In the genomic region with DNA sequence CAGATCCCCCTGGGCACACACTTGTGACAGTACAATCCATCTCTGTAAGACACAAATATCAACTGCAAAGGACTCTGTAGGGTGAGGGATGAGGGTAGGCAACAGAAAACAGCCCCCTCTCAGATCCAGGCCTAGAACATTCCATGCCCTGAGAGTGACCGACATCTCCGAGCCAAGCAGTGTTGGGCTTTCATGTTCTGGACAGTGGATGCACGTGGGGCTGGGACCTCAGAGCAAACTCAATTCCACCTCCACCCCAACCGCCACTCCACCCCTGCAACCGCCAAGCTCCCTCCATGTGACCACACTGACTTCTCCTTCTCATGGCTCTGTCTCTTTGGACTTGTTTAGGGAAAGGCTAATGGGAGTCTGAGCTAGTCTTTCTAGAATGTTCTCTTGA, we compare ENCODE assay signal across 10 mouse cellular contexts. TPM values are rescaled to one million over a fixed set of nuclear protein-coding genes. Genes with fewer than 3 reads are reported as not detected.
DNase-seq lines count a peak whose midpoint lies in the region; ATAC-seq and TF ChIP-seq lines count a peak whose summit lies in the region.
"Had no signal": no experiment of that assay in that cellular context is flagged by ENCODE, and none has a peak within 500 bp of the region (broad histone marks: within the 10 kb centered on the region; RNA-seq: fewer than 3 reads in every experiment).

No protein-coding gene starts in this region.

- H3K27me3 ChIP-seq in kidney, embryonic 14.5 days (ENCODE audit: control insufficient read depth, insufficient read depth, low read length): peaks cover 18% of the 10 kb centered on the region
- no peaks in the 10 kb centered on the region; the same call in 1 of the 2 replicates for H3K27me3 ChIP-seq in heart, postnatal 0 days (ENCODE audit: control insufficient read depth, insufficient read depth, low read length)
- H3K27me3 ChIP-seq in neural tube, embryonic 12.5 days (replicated peaks): 0 out of 2 replicates have a peak, but pooled peaks cover 4% of the 10 kb centered on the region

- ATAC-seq in kidney, embryonic 14.5 days (ENCODE audit: low FRiP score, low TSS enrichment): peak; percentile 6; the same call in 1 of the 2 replicates
- no peak for ATAC-seq in heart, postnatal 0 days (ENCODE audit: insufficient read depth, low read depth)
- ATAC-seq in neural tube, embryonic 12.5 days (ENCODE audit: low FRiP score, low read depth): peak; percentile 12
- ATAC-seq in CD4-positive, CD25-positive, alpha-beta regulatory T cell, adult 4 months: no peak

- no peak overlapping the region for H3K4me3 ChIP-seq in kidney, embryonic 14.5 days (ENCODE audit: low read length)
- no peak overlapping the region for H3K4me3 ChIP-seq in heart, postnatal 0 days (ENCODE audit: low read depth, low read length)
- no peak overlapping the region for H3K4me3 ChIP-seq in neural tube, embryonic 12.5 days

- no peak for DNase-seq in kidney, adult 9 months
- DNase-seq in heart, postnatal 0 days (ENCODE audit: low spot score): no peak
- peak; percentile 26 to 56 for DNase-seq in kidney, postnatal 4 days
- no peak for DNase-seq in layer of hippocampus, adult 9-10 months (ENCODE audit: low spot score)
- DNase-seq in layer of hippocampus, postnatal 25 days (ENCODE audit: extremely low spot score in 1 of 2, low spot score in 1 of 2): no peak

- H3K9ac ChIP-seq in kidney, embryonic 14.5 days (ENCODE audit: low read depth, low read length): no peak overlapping the region
- peak overlapping the region; percentile 32; the same call in 1 of the 2 replicates for H3K9ac ChIP-seq in heart, postnatal 0 days (replicated peaks; ENCODE audit: low read depth, low read length)
- H3K9ac ChIP-seq in neural tube, embryonic 12.5 days: no peak overlapping the region
- H3K9ac ChIP-seq: liver, embryonic 14.5 days had no signal

- H3K4me1 ChIP-seq in kidney, embryonic 14.5 days (ENCODE audit: control insufficient read depth, insufficient read depth, low read length): peaks cover 39% of the 10 kb centered on the region
- H3K4me1 ChIP-seq in heart, postnatal 0 days (ENCODE audit: control insufficient read depth, insufficient read depth): peaks cover 24% of the 10 kb centered on the region
- H3K4me1 ChIP-seq in neural tube, embryonic 12.5 days: peaks cover 56% of the 10 kb centered on the region

- peaks cover 7% of the 10 kb centered on the region; the same call in 1 of the 2 replicates for H3K9me3 ChIP-seq in kidney, embryonic 14.5 days (ENCODE audit: control insufficient read depth, low read length)
- H3K9me3 ChIP-seq in heart, postnatal 0 days (replicated peaks; ENCODE audit: control insufficient read depth, low read length): 0 out of 2 replicates have a peak, but pooled peaks cover 3% of the 10 kb centered on the region
- no peaks in the 10 kb centered on the region; the same call in 1 of the 2 replicates for H3K9me3 ChIP-seq in neural tube, embryonic 12.5 days

- no peak for TF ChIP-seq CTCF in heart, postnatal 0 days (IDR thresholded peaks at IDR 0.05; ENCODE audit: low read depth)

- WGBS in kidney, embryonic 14.5 days: 30% methylated on average over 5 of the region's 5 CpGs
- WGBS in heart, postnatal 0 days: 86% methylated on average over 5 of the region's 5 CpGs
- WGBS in neural tube, embryonic 12.5 days: 49% methylated on average over 5 of the region's 5 CpGs

- peak overlapping the region; percentile 88; the same call in 1 of the 2 replicates for H3K27ac ChIP-seq in kidney, embryonic 14.5 days (ENCODE audit: low read depth, low read length)
- peak overlapping the region; percentile 28; the same call in 1 of the 2 replicates for H3K27ac ChIP-seq in heart, postnatal 0 days (ENCODE audit: low read depth)
- peak overlapping the region; percentile 47; the same call in 1 of the 2 replicates for H3K27ac ChIP-seq in neural tube, embryonic 12.5 days
- H3K27ac ChIP-seq: liver, embryonic 14.5 days had no signal

- no peaks in the 10 kb centered on the region for H3K36me3 ChIP-seq in kidney, embryonic 14.5 days (ENCODE audit: control insufficient read depth, insufficient read depth, low read length)
- no peaks in the 10 kb centered on the region for H3K36me3 ChIP-seq in heart, postnatal 0 days (replicated peaks; ENCODE audit: control insufficient read depth, insufficient read depth, low read length)
- H3K36me3 ChIP-seq in neural tube, embryonic 12.5 days: no peaks in the 10 kb centered on the region
- H3K36me3 ChIP-seq: G1E had no signal

- H3K4me2 ChIP-seq in kidney, embryonic 14.5 days (replicated peaks; ENCODE audit: low read depth, low read length): peak overlapping the region; percentile 28; the same call in 1 of the 2 replicates
- H3K4me2 ChIP-seq in heart, postnatal 0 days (ENCODE audit: low read depth, low read length): peak overlapping the region; percentile 50; the same call in 1 of the 2 replicates
- peak overlapping the region; percentile 51 for H3K4me2 ChIP-seq in neural tube, embryonic 12.5 days (replicated peaks)

- TF ChIP-seq EP300 in heart, postnatal 0 days (IDR thresholded peaks at IDR 0.05; ENCODE audit: low read depth): no peak

RNA-seq across cellular contexts. Expression of gene Pck1, which starts 19.1 kb away (rescaled TPM):
- polyA plus RNA-seq in kidney, embryonic 14.5 days (2014; fragmentation: Nextera tagmentation; extraction: Ambion mirVana): 0.60 and 3.0 TPM in 2 replicates
- total RNA-seq in heart, postnatal 0 days (2014; rRNA removed; ENCODE audit: low replicate concordance): 0.97 and 1.7 TPM in 2 replicates
- polyA plus RNA-seq in heart, postnatal 0 days (2015; fragmentation: Nextera tagmentation; extraction: Ambion mirVana): 0.29 and 0.37 TPM in 2 replicates
- not detected in 2 replicates for polyA plus RNA-seq in neural tube, embryonic 12.5 days (2016; fragmentation: Nextera tagmentation; extraction: Ambion mirVana)
- polyA plus RNA-seq in CD4-positive, CD25-positive, alpha-beta regulatory T cell, adult 4 months (2017; shearing (Covaris generic)): not detected
- total RNA-seq in layer of hippocampus, postnatal 25 days (2021): not detected
- polyA plus RNA-seq: G1E had no signal

RNA-seq across cellular contexts. Expression of gene Zbp1, which starts 46.8 kb away (rescaled TPM):
- 0.26 TPM in 1 of 2 replicates, not detected in the other for polyA plus RNA-seq in kidney, embryonic 14.5 days (2014; fragmentation: Nextera tagmentation; extraction: Ambion mirVana)
- 3.1 TPM in 1 of 2 replicates, not detected in the other for total RNA-seq in heart, postnatal 0 days (2014; rRNA removed; ENCODE audit: low replicate concordance)
- polyA plus RNA-seq in heart, postnatal 0 days (2015; fragmentation: Nextera tagmentation; extraction: Ambion mirVana): 0.36 and 1.1 TPM in 2 replicates
- polyA plus RNA-seq in neural tube, embryonic 12.5 days (2016; fragmentation: Nextera tagmentation; extraction: Ambion mirVana): 0.28 and 0.32 TPM in 2 replicates
- polyA plus RNA-seq in CD4-positive, CD25-positive, alpha-beta regulatory T cell, adult 4 months (2017; shearing (Covaris generic)): 100 to 1,000 TPM in 1 of 2 experiments, 10 to 100 TPM in 1; 85.2 to 140 TPM
- total RNA-seq in layer of hippocampus, postnatal 25 days (2021): not detected
- polyA plus RNA-seq: G1E had no signal

RNA-seq across cellular contexts. Expression of gene Ctcfl, which starts 52.6 kb away (rescaled TPM):
- polyA plus RNA-seq in kidney, embryonic 14.5 days (2014; fragmentation: Nextera tagmentation; extraction: Ambion mirVana): 0.07 and 0.08 TPM in 2 replicates
- total RNA-seq in heart, postnatal 0 days (2014; rRNA removed; ENCODE audit: low replicate concordance): not detected in 2 replicates
- polyA plus RNA-seq in heart, postnatal 0 days (2015; fragmentation: Nextera tagmentation; extraction: Ambion mirVana): 0.22 and 0.26 TPM in 2 replicates
- polyA plus RNA-seq in neural tube, embryonic 12.5 days (2016; fragmentation: Nextera tagmentation; extraction: Ambion mirVana): 0.06 and 0.13 TPM in 2 replicates
- not detected for polyA plus RNA-seq in CD4-positive, CD25-positive, alpha-beta regulatory T cell, adult 4 months (2017; shearing (Covaris generic))
- not detected for total RNA-seq in layer of hippocampus, postnatal 25 days (2021)
- total RNA-seq: G1E had no signal
- polyA plus RNA-seq: G1E had no signal

Comparison
In these comparisons a context has a peak if more than half of its experiments do, and no peak if none do; other contexts are left out.
1. DNase-seq: peak in kidney, postnatal 4 days (2 of 2); none in kidney, adult 9 months (single experiment), heart, postnatal 0 days (single experiment), layer of hippocampus, adult 9-10 months (single experiment) and layer of hippocampus, postnatal 25 days (0 of 2).
2. ATAC-seq: peak in kidney, embryonic 14.5 days (single experiment) and neural tube, embryonic 12.5 days (single experiment); none in heart, postnatal 0 days (single experiment) and CD4-positive, CD25-positive, alpha-beta regulatory T cell, adult 4 months (single experiment).
3. H3K27ac ChIP-seq: peak in every context shown above with its lines; median percentile 88 in kidney, embryonic 14.5 days; 47 in neural tube, embryonic 12.5 days; 28 in heart, postnatal 0 days.
4. RNA of gene Zbp1, which starts 46.8 kb away (polyA plus RNA-seq): 85.2 to 140 TPM in CD4-positive, CD25-positive, alpha-beta regulatory T cell, adult 4 months; 0.36 to 1.1 TPM in heart, postnatal 0 days, 0.28 to 0.32 TPM in neural tube, embryonic 12.5 days and 0.26 TPM in kidney, embryonic 14.5 days; every median in the first group is over 10 times any median in the second.
5. Peak in every context shown above with its lines, with median percentiles within 50 percentile points of each other: H3K4me2 ChIP-seq.